Mouse (Mus musculus): Measurements from ENCODE around the gene A3galt2. TPM values are rescaled to one million over a fixed set of nuclear protein-coding genes. Genes with fewer than 3 reads are reported as not detected.

A3galt2 gene
- polyA plus RNA-seq, 1 experiment from 2014 or later = 0.18 TPM

DNA sequence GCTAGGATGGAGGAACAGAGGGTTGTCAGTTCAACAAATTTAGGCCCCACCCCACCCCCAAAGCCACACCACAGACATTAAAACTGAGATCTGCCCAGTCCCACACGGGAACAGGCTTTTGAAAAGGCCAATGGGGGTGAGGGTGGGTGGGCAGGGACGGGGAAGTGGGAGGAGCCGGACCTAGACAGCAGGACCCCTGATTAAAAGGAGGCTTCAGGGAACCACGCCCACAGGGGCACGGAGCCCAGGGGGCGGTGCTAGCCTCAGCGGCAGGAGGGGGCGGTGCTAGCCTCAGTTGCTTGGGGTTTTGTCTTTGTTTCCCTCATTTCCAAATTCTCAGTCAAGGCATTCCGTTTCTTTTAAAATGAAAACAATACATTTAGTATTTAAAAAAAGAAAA, 40.4 kb downstream of the A3galt2 start:
- peak; percentile 91 for DNase-seq (ENCODE audit: low spot score, missing footprints)
- H3K4me3 ChIP-seq (ENCODE audit: low read depth, low read length) = no peak overlapping the region
- WGBS = 3% methylated on average over 9 of the region's 9 CpGs
- H3K9ac ChIP-seq (ENCODE audit: low read length) = no peak overlapping the region
- H3K4me1 ChIP-seq (ENCODE audit: control insufficient read depth, insufficient read depth, low read length) = peaks cover 21% of the 10 kb centered on the region
- H3K27ac ChIP-seq (ENCODE audit: low read depth, low read length) = no peak overlapping the region
- peak overlapping the region; percentile 14; the same call in 1 of the 2 replicates for H3K4me2 ChIP-seq
- no peaks in the 10 kb centered on the region for H3K9me3 ChIP-seq (ENCODE audit: control insufficient read depth, low read length)
- peaks cover 3% of the 10 kb centered on the region; the same call in 1 of the 2 replicates for H3K36me3 ChIP-seq (ENCODE audit: control insufficient read depth, insufficient read depth, low read length)
- H3K27me3 ChIP-seq (ENCODE audit: control insufficient read depth, insufficient read depth, low read length) = no peaks in the 10 kb centered on the region
- peak; percentile 77 for ATAC-seq (ENCODE audit: low FRiP score)

DNA sequence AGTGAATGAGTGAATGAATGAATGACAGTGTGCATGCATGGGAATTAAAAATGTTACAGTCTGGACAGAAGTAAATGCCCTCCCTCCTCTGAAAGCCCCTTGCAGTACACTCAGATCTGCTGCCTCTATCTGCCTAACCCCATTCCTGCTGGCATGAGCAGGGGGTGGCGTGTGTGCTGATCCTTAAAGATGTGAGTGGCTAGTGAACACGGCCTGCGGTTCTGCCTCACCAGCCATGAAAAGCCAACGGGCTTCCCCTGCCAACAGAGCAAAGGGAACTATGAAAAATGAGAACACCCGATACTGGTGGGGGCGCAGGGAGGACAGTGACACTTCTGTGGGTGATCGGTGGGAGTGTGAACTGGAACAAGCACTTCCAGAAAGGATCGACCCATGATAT, 41.6 kb downstream of the A3galt2 start:
- no peak overlapping the region for H3K27ac ChIP-seq (ENCODE audit: low read depth, low read length)

DNA sequence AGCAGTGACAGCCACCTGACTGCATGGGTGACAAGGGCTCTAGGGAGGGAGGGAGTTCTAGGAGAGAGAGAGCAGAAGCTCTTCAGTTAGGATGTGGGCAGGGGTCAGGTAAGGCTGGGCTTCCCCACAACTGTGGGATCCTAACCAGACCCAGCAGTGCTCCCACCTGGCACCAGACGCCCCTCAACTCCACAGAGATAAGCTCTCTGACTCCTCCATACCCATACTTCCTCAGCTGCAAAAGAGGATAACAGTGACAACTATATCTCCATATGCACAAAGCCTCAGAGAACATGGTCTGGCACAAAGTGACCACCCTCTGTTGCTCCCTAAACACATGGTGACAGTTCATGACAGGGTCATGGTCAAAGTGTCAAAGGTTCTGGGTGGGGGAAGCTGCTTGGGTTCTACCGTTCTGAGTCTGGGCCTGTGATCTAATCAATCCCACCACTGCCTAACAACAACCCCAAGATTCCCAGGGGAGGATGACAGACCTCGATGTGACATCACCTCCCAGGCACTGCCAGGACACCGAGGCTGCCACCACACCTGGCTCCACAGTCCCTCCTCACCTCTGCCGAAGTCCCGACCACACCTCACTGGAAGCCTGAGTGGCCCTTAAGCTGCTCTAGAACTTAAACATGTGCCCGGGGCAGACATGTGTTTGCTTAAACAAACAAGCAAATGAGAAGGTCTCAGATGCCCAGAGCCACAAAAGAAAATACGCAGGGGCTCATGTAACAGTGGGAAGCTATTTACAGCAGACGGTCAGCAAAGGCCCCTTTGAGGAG, 46.7 kb downstream of the A3galt2 start:
- Histone ChIP-seq H3K4me1 (ENCODE audit: control insufficient read depth, insufficient read depth, low read length) (peaks cover 32% of the 10 kb centered on the region), H3K27ac (ENCODE audit: low read depth, low read length) (no peak overlapping the region)
- DNase-seq (ENCODE audit: low spot score, missing footprints) = peak; percentile 64

More for the DNA sequence above, 41.6 kb downstream of the A3galt2 start:
- H3K9me3 ChIP-seq (ENCODE audit: control insufficient read depth, low read length) = no peaks in the 10 kb centered on the region
- H3K36me3 ChIP-seq (ENCODE audit: control insufficient read depth, insufficient read depth, low read length) = peaks cover 3% of the 10 kb centered on the region; the same call in 1 of the 2 replicates
- peaks cover 21% of the 10 kb centered on the region for H3K4me1 ChIP-seq (ENCODE audit: control insufficient read depth, insufficient read depth, low read length)
- no peaks in the 10 kb centered on the region for H3K27me3 ChIP-seq (ENCODE audit: control insufficient read depth, insufficient read depth, low read length)
- 66% methylated on average over 8 of the region's 8 CpGs for WGBS
- H3K4me2 ChIP-seq = no peak overlapping the region
- ATAC-seq (ENCODE audit: low FRiP score) = no peak
- no peak for DNase-seq (ENCODE audit: low spot score, missing footprints)
- H3K9ac ChIP-seq (ENCODE audit: low read length) = 0 out of 2 replicates have a peak overlapping the region, but pooled peaks have one; percentile 5
- H3K4me3 ChIP-seq (ENCODE audit: low read depth, low read length) = no peak overlapping the region

GRCm38 (mm10) chr4:128803569-128803968, 48.4 kb downstream of the A3galt2 start:
- Histone ChIP-seq H3K4me1 (ENCODE audit: control insufficient read depth, insufficient read depth, low read length) (peaks cover 30% of the 10 kb centered on the region), H3K27me3 (ENCODE audit: control insufficient read depth, insufficient read depth, low read length) (no peaks in the 10 kb centered on the region), H3K4me3 (ENCODE audit: low read depth, low read length) (peak overlapping the region; percentile 99), H3K27ac (ENCODE audit: low read depth, low read length) (no peak overlapping the region), H3K36me3 (ENCODE audit: control insufficient read depth, insufficient read depth, low read length) (no peaks in the 10 kb centered on the region), H3K9me3 (ENCODE audit: control insufficient read depth, low read length) (no peaks in the 10 kb centered on the region), H3K9ac (ENCODE audit: low read length) (peak overlapping the region; percentile 99), H3K4me2 (peak overlapping the region; percentile 78)
- no peak for ATAC-seq (ENCODE audit: low FRiP score)
- WGBS = 47% methylated on average over 5 of the region's 5 CpGs
- peak; percentile 83 for DNase-seq (ENCODE audit: low spot score, missing footprints)

More for the DNA sequence above, 46.7 kb downstream of the A3galt2 start:
- H3K4me2 ChIP-seq = no peak overlapping the region
- H3K4me3 ChIP-seq (ENCODE audit: low read depth, low read length) = no peak overlapping the region
- H3K9me3 ChIP-seq (ENCODE audit: control insufficient read depth, low read length) = no peaks in the 10 kb centered on the region
- ATAC-seq (ENCODE audit: low FRiP score) = no peak
- H3K36me3 ChIP-seq (ENCODE audit: control insufficient read depth, insufficient read depth, low read length) = no peaks in the 10 kb centered on the region
- WGBS = 67% methylated on average over 9 of the region's 9 CpGs
- H3K27me3 ChIP-seq (ENCODE audit: control insufficient read depth, insufficient read depth, low read length) = no peaks in the 10 kb centered on the region
- no peak overlapping the region for H3K9ac ChIP-seq (ENCODE audit: low read length)

DNA sequence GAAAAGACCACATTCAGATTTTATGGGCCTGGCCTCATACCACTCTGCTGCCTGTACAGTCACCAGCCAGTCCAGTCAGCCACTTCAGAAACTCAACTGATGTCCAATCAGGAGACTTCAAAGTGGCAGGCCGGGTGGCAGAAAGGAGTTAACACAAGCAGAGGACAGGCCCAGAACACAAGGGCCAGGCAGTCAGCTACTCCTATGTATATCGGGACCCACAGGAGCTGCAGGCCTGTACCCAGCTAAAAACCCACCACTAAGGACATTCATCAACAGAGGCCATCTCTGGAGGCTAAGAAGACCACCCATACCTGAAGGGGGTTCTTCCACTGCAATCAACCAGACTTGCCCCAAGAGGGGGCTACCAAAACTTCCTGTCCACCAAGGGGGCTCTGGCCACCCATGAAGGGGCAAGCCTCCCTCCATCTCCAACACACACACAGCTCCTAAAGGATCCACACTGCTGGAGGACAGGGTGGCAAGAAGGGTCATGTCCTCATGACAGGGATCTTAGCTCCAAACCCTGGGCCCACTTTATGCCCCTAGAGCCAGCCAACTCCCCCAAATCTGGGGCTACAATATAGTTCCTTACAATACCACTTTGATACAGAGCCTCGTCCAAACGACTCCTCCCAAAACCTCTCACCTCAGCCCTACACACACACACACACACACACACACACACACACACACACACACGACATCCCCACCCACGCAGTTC, 49.4 kb downstream of the A3galt2 start:
- 7% methylated on average over 6 of the region's 6 CpGs for WGBS
- H3K36me3 ChIP-seq (ENCODE audit: control insufficient read depth, insufficient read depth, low read length) = no peaks in the 10 kb centered on the region
- peak overlapping the region; percentile 99 for H3K9ac ChIP-seq (ENCODE audit: low read length)
- H3K27me3 ChIP-seq (ENCODE audit: control insufficient read depth, insufficient read depth, low read length) = no peaks in the 10 kb centered on the region
- H3K9me3 ChIP-seq (ENCODE audit: control insufficient read depth, low read length) = no peaks in the 10 kb centered on the region
- H3K27ac ChIP-seq (ENCODE audit: low read depth, low read length) = peak overlapping the region; percentile 96; the same call in 1 of the 2 replicates
- peaks cover 27% of the 10 kb centered on the region for H3K4me1 ChIP-seq (ENCODE audit: control insufficient read depth, insufficient read depth, low read length)
- H3K4me2 ChIP-seq = peak overlapping the region; percentile 78
- peak; percentile 94 for DNase-seq (ENCODE audit: low spot score, missing footprints)
- no peak for ATAC-seq (ENCODE audit: low FRiP score)
- peak overlapping the region; percentile 99 for H3K4me3 ChIP-seq (ENCODE audit: low read depth, low read length)

DNA sequence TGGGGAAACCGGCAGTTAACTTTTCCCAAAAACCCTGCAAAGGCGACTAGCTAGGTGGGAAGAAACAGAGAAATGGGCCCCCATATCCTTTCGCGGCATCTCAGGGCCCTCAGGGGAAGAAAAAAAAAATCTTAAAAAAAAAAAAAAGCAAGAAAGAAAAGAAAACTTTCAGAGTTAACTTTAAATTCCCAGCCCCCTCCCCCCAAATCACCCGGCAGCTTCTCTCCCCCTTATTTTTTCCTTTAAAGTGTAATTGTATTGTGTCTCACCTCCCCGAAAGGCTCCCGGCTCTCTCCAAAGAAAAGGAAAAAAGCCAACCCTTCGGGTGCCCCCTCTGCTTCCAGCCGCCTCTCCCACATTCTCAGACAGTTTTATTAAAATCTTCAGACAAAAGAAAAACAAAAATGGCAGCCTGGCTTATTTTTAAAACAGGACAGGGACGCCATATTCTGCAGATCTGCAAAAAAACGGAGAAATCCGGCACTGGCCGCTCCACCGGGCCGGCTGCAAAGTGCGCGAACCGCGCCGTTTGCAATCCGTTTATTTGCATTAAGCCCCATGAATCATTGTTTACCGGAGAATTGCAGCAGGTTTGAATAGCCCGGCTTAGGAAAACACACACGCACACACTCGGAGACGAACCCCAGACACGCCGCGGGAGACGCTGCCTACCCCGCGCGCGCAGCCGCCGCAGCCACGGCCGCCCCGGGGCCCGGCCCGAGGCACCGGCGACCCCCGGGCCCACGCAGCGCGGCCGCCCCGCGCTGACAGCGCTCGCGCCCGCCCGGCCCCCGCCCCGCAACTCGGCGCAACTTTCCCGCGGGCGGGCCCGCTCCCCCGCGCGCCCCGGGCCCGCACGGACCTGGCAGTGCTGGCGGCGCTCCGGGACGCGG, 50.2 kb downstream of the A3galt2 start:
- H3K9ac ChIP-seq (ENCODE audit: low read length) = peak overlapping the region; percentile 99
- ATAC-seq (ENCODE audit: low FRiP score) (peak; percentile 12; the same call in 1 of the 2 replicates), DNase-seq (ENCODE audit: low spot score, missing footprints) (peak; percentile 95)
- H3K27ac ChIP-seq (ENCODE audit: low read depth, low read length) = peak overlapping the region; percentile 96
- peak overlapping the region; percentile 78 for H3K4me2 ChIP-seq
- 1% methylated on average over 60 of the region's 74 CpGs for WGBS
- H3K4me3 ChIP-seq (ENCODE audit: low read depth, low read length) = peak overlapping the region; percentile 99
- no peaks in the 10 kb centered on the region for H3K27me3 ChIP-seq (ENCODE audit: control insufficient read depth, insufficient read depth, low read length)
- no peaks in the 10 kb centered on the region for H3K36me3 ChIP-seq (ENCODE audit: control insufficient read depth, insufficient read depth, low read length)
- peaks cover 27% of the 10 kb centered on the region for H3K4me1 ChIP-seq (ENCODE audit: control insufficient read depth, insufficient read depth, low read length)
- no peaks in the 10 kb centered on the region for H3K9me3 ChIP-seq (ENCODE audit: control insufficient read depth, low read length)

DNA sequence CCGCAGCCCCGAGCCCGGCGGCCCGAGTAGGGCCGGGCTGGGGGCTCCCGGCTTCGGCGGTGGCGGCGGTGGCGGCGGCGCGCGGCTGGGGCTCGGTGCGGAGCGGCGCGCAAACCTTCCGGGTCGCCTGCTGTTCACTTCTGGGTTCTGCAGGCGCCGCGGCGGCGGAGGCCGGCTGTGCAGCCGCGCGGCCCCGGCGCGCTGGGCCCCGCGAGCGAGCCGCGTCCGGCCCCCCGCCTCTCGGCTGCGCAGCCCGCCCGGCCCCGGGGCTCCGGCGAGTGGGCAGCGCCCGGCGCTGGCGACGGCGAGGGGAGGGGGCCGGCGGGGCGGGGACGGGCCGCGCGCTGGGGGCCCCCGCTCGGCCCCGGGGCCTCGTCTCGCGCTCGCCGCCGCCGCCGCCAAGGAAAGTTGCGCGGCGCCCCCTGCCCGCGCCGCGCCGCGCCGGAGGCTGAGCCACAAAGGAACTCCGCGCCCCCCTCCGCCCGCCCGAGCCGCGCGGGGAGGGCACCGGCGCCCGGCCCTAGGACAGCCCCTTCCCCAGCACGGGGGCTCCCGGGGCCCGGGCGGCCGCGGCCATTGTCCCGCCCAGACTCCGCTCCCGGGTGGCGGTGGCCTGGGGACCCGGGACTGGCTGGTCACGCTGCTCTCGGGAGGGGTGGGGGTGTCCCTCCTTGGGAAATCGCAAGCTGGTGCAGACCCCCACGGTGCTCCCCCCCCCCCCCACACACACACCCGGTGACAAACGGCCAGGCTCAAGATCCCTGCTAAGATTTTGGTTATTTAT, 51.1 kb downstream of the A3galt2 start, which contains the start of gene Zfp362:
Zfp362 (minus strand) TSS at position 3 of the 784 bp plus-strand sequence.
- H3K4me2 ChIP-seq = peak within 1 kb of the TSS; percentile 78
- WGBS = under 1% methylated on average over 50 of the region's 111 CpGs
- peak within 1 kb of the TSS; percentile 99 for H3K4me3 ChIP-seq (ENCODE audit: low read depth, low read length)
- no peaks in the 10 kb centered on the region for H3K9me3 ChIP-seq (ENCODE audit: control insufficient read depth, low read length)
- H3K4me1 ChIP-seq (ENCODE audit: control insufficient read depth, insufficient read depth, low read length) = peaks cover 30% of the 10 kb centered on the region
- ATAC-seq (ENCODE audit: low FRiP score) (peak; percentile 79), DNase-seq (ENCODE audit: low spot score, missing footprints) (peak; percentile 96)
- peak within 1 kb of the TSS; percentile 99 for H3K9ac ChIP-seq (ENCODE audit: low read length)
- no peaks in the 10 kb centered on the region for H3K36me3 ChIP-seq (ENCODE audit: control insufficient read depth, insufficient read depth, low read length)
- no peaks in the 10 kb centered on the region for H3K27me3 ChIP-seq (ENCODE audit: control insufficient read depth, insufficient read depth, low read length)
- peak within 1 kb of the TSS; percentile 96 for H3K27ac ChIP-seq (ENCODE audit: low read depth, low read length)

DNA sequence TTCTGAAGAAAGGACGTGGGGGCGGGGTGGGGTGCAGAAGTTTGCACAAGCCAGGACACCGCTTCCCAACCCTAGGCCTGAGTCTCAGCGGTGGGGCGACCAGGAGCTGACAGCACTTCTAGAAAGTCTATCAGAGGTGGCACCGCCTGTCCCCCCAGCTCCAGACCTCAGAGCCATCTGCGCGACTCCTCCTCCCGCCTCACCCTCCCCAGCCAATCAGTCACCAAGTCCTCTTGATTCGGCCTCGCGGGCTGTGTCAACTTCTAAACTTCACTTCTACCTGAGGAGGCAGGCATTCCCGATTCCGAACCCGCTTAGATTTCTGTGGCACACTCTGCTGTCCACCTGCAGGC, 51.6 kb downstream of the A3galt2 start:
- no peaks in the 10 kb centered on the region for H3K27me3 ChIP-seq (ENCODE audit: control insufficient read depth, insufficient read depth, low read length)
- H3K36me3 ChIP-seq (ENCODE audit: control insufficient read depth, insufficient read depth, low read length) = no peaks in the 10 kb centered on the region
- peak overlapping the region; percentile 78 for H3K4me2 ChIP-seq
- WGBS = under 1% methylated on average over 15 of the region's 15 CpGs
- H3K27ac ChIP-seq (ENCODE audit: low read depth, low read length) = peak overlapping the region; percentile 96
- H3K9me3 ChIP-seq (ENCODE audit: control insufficient read depth, low read length) = no peaks in the 10 kb centered on the region
- peaks cover 31% of the 10 kb centered on the region for H3K4me1 ChIP-seq (ENCODE audit: control insufficient read depth, insufficient read depth, low read length)
- peak overlapping the region; percentile 99 for H3K4me3 ChIP-seq (ENCODE audit: low read depth, low read length)
- H3K9ac ChIP-seq (ENCODE audit: low read length) = peak overlapping the region; percentile 99
- DNase-seq (ENCODE audit: low spot score, missing footprints) (no peak), ATAC-seq (ENCODE audit: low FRiP score) (peak; percentile 70)
